Mouse (Mus musculus): ENCODE measurements around the gene Icam4. TPM values are rescaled to one million over a fixed set of nuclear protein-coding genes. Genes with fewer than 3 reads are reported as not detected.
"Not testable (repeated sequence)": the region's sequence is repeated elsewhere in the genome, so short reads cannot be mapped to it uniquely, and the experiment has no call there.

The Icam4 gene
- polyA plus RNA-seq, 1 experiment from 2014 or later = 16.2 TPM

GRCm38 (mm10) chr9:20998337-20998736 lies 30.8 kb upstream of the Icam4 start:
- not testable (repeated sequence) for H3K9ac ChIP-seq; H3K36me3 ChIP-seq; H3K27me3 ChIP-seq (replicated peaks); H3K4me3 ChIP-seq (replicated peaks); H3K27ac ChIP-seq; H3K4me1 ChIP-seq; ATAC-seq (ENCODE audit: insufficient read depth, low FRiP score, low read depth); H3K9me3 ChIP-seq; H3K4me2 ChIP-seq
- 57% methylated on average over 1 of the region's 1 CpGs for WGBS

GRCm38 (mm10) chr9:21000811-21001210 lies 28.4 kb upstream of the Icam4 start:
- no peak for ATAC-seq (ENCODE audit: insufficient read depth, low FRiP score, low read depth)
- Histone ChIP-seq H3K9me3 (no peaks in the 10 kb centered on the region), H3K27me3 (replicated peaks) (no peaks in the 10 kb centered on the region), H3K4me2 (no peak overlapping the region), H3K9ac (no peak overlapping the region), H3K4me1 (peaks cover 9% of the 10 kb centered on the region), H3K4me3 (replicated peaks) (no peak overlapping the region), H3K27ac (no peak overlapping the region), H3K36me3 (peaks cover 5% of the 10 kb centered on the region; the same call in 1 of the 2 replicates)

- H3K36me3 ChIP-seq = peaks cover 13% of the 10 kb centered on the region; the same call in 1 of the 2 replicates
- H3K9me3 ChIP-seq = no peaks in the 10 kb centered on the region
- no peak overlapping the region for H3K27ac ChIP-seq
- H3K4me1 ChIP-seq = peaks cover 9% of the 10 kb centered on the region
- H3K27me3 ChIP-seq (replicated peaks) = no peaks in the 10 kb centered on the region
- WGBS = 50% methylated on average over 6 of the region's 6 CpGs
- ATAC-seq (ENCODE audit: insufficient read depth, low FRiP score, low read depth) = no peak
- no peak overlapping the region for H3K9ac ChIP-seq
- H3K4me2 ChIP-seq = no peak overlapping the region
- H3K4me3 ChIP-seq (replicated peaks) = no peak overlapping the region
Measured at GRCm38 (mm10) chr9:21001651-21002200, 27.4 kb upstream of the Icam4 start.

- Histone ChIP-seq H3K9ac (peak overlapping the region; percentile 51; the same call in 1 of the 2 replicates), H3K27ac (peak overlapping the region; percentile 78), H3K4me2 (peak overlapping the region; percentile 90), H3K9me3 (no peaks in the 10 kb centered on the region), H3K4me1 (peaks cover 9% of the 10 kb centered on the region), H3K27me3 (replicated peaks) (no peaks in the 10 kb centered on the region), H3K36me3 (peaks cover 17% of the 10 kb centered on the region; the same call in 1 of the 2 replicates), H3K4me3 (replicated peaks) (peak overlapping the region; percentile 72)
- 11% methylated on average over 7 of the region's 7 CpGs for WGBS
- ATAC-seq (ENCODE audit: insufficient read depth, low FRiP score, low read depth) = peak; percentile 7; the same call in 1 of the 2 replicates
Measured at GRCm38 (mm10) chr9:21002270-21002626, 26.9 kb upstream of the Icam4 start.

GRCm38 (mm10) chr9:21002627-21003551 lies 26.3 kb upstream of the Icam4 start, which contains the start of gene Mrpl4:
Mrpl4 (plus strand) TSS chr9:21002738.
- Histone ChIP-seq H3K4me3 (replicated peaks) (peak within 1 kb of the TSS; percentile 72), H3K4me2 (peak within 1 kb of the TSS; percentile 90), H3K27me3 (replicated peaks) (no peaks in the 10 kb centered on the region), H3K4me1 (peaks cover 9% of the 10 kb centered on the region), H3K27ac (peak within 1 kb of the TSS; percentile 78), H3K9me3 (no peaks in the 10 kb centered on the region), H3K36me3 (peaks cover 21% of the 10 kb centered on the region; the same call in 1 of the 2 replicates), H3K9ac (peak within 1 kb of the TSS; percentile 51)
- under 1% methylated on average over 72 of the region's 72 CpGs for WGBS
- ATAC-seq (ENCODE audit: insufficient read depth, low FRiP score, low read depth) = peak; percentile 85

GRCm38 (mm10) chr9:21007313-21007952 lies 21.7 kb upstream of the Icam4 start:
- Histone ChIP-seq H3K27ac (no peak overlapping the region), H3K36me3 (peaks cover 29% of the 10 kb centered on the region), H3K4me3 (replicated peaks) (no peak overlapping the region), H3K27me3 (replicated peaks) (no peaks in the 10 kb centered on the region), H3K9me3 (no peaks in the 10 kb centered on the region), H3K4me2 (no peak overlapping the region), H3K9ac (no peak overlapping the region), H3K4me1 (peaks cover 10% of the 10 kb centered on the region; the same call in 1 of the 2 replicates)
- no peak for ATAC-seq (ENCODE audit: insufficient read depth, low FRiP score, low read depth)
- WGBS = 94% methylated on average over 10 of the region's 10 CpGs

GRCm38 (mm10) chr9:21008007-21008406 lies 21.2 kb upstream of the Icam4 start:
- 81% methylated on average over 7 of the region's 7 CpGs for WGBS

GRCm38 (mm10) chr9:21010362-21010761 lies 18.8 kb upstream of the Icam4 start:
- 0 out of 2 replicates have a peak, but pooled peaks cover 5% of the 10 kb centered on the region for H3K27me3 ChIP-seq (replicated peaks)
- H3K9ac ChIP-seq = no peak overlapping the region
- no peaks in the 10 kb centered on the region for H3K9me3 ChIP-seq
- no peak for ATAC-seq (ENCODE audit: insufficient read depth, low FRiP score, low read depth)
- no peak overlapping the region for H3K4me2 ChIP-seq
- peaks cover 12% of the 10 kb centered on the region for H3K4me1 ChIP-seq
- H3K27ac ChIP-seq = no peak overlapping the region
- 50% methylated on average over 2 of the region's 2 CpGs for WGBS
- no peak overlapping the region for H3K4me3 ChIP-seq (replicated peaks)
- peaks cover 27% of the 10 kb centered on the region for H3K36me3 ChIP-seq

More at GRCm38 (mm10) chr9:21008007-21008406, 21.2 kb upstream of the Icam4 start:
- Histone ChIP-seq H3K36me3 (peaks cover 29% of the 10 kb centered on the region), H3K27ac (no peak overlapping the region), H3K4me3 (replicated peaks) (no peak overlapping the region), H3K9ac (no peak overlapping the region), H3K4me2 (no peak overlapping the region), H3K27me3 (replicated peaks) (no peaks in the 10 kb centered on the region), H3K9me3 (no peaks in the 10 kb centered on the region), H3K4me1 (peaks cover 10% of the 10 kb centered on the region; the same call in 1 of the 2 replicates)
- ATAC-seq (ENCODE audit: insufficient read depth, low FRiP score, low read depth) = no peak

GRCm38 (mm10) chr9:21010939-21011541 lies 18.1 kb upstream of the Icam4 start:
- Histone ChIP-seq H3K36me3 (peaks cover 21% of the 10 kb centered on the region), H3K4me1 (peaks cover 19% of the 10 kb centered on the region)
- not testable (repeated sequence) for H3K27ac ChIP-seq; H3K9ac ChIP-seq; H3K4me3 ChIP-seq (replicated peaks); H3K9me3 ChIP-seq; H3K27me3 ChIP-seq (replicated peaks); ATAC-seq (ENCODE audit: insufficient read depth, low FRiP score, low read depth); H3K4me2 ChIP-seq
- WGBS = 67% methylated on average over 9 of the region's 9 CpGs

GRCm38 (mm10) chr9:21011846-21012312 lies 17.3 kb upstream of the Icam4 start:
- WGBS = 37% methylated on average over 5 of the region's 5 CpGs
- Histone ChIP-seq H3K4me3 (replicated peaks) (no peak overlapping the region), H3K27me3 (replicated peaks) (0 out of 2 replicates have a peak, but pooled peaks cover 11% of the 10 kb centered on the region), H3K9ac (no peak overlapping the region), H3K27ac (peak overlapping the region; percentile 59), H3K36me3 (peaks cover 14% of the 10 kb centered on the region), H3K4me1 (peaks cover 26% of the 10 kb centered on the region), H3K9me3 (no peaks in the 10 kb centered on the region), H3K4me2 (no peak overlapping the region)
- no peak for ATAC-seq (ENCODE audit: insufficient read depth, low FRiP score, low read depth)

- Histone ChIP-seq H3K27me3 (replicated peaks) (peaks cover 15% of the 10 kb centered on the region; the same call in 1 of the 2 replicates), H3K27ac (peak overlapping the region; percentile 59), H3K36me3 (peaks cover 10% of the 10 kb centered on the region), H3K4me3 (replicated peaks) (no peak overlapping the region), H3K4me1 (peaks cover 31% of the 10 kb centered on the region), H3K9me3 (no peaks in the 10 kb centered on the region), H3K4me2 (no peak overlapping the region), H3K9ac (no peak overlapping the region)
- no peak for ATAC-seq (ENCODE audit: insufficient read depth, low FRiP score, low read depth)
- WGBS = 38% methylated on average over 1 of the region's 1 CpGs
Measured at GRCm38 (mm10) chr9:21012368-21012767, 16.8 kb upstream of the Icam4 start.

All from stomach, embryonic 15.5 days (tissue).